Mouse (Mus musculus): ENCODE results near the gene Cpe. TPM values are rescaled to one million over a fixed set of nuclear protein-coding genes. Genes with fewer than 3 reads are reported as not detected.
"Not testable (repeated sequence)": the region's sequence is repeated elsewhere in the genome, so short reads cannot be mapped to it uniquely, and the experiment has no call there.

Cpe gene
- total RNA-seq, 2 experiments from 2014 or later = 261 to 293 TPM

DNA sequence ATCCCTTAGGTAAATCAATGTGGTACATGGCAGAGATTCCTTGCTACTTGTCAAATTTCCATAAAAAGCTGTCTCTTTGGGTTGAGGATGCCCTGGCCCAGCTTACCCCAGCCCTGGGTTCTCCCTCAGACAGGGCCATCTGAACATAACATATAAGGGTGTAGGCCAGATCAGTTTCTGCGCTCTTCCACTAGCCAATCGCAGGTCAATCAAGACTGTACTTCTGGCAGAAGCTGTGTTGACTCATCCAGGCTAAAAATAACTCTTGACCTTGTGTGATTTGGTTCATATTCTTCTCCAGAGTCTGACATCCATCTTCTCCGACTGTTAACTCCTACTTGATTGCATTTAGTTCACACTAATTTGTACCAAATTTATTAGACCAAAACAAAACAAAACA is 4.7 kb downstream of the Cpe start:
- intact Hi-C loops (cut with DNase I) = no loop called here
- DNase-seq (ENCODE audit: low spot score) = no peak

DNA sequence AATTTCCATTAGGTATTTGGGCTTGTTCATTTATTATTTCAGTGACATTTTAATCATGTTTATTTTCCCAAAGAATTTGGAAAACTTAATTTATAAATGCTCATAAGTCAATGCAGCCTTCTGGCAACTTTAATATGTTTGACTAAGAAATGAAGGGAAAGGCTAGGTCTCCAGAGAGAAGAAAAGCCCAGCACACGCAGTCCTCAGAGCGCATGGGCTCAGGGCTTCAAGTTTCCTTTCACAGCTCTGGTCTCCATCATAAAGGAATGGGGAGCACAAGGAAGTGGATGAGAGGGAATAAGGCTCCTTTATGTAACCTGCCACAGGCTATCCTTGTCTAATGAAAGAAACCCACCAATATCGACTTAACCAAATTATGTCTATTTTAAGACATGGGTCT is 10.4 kb downstream of the Cpe start:
- no peak for DNase-seq (ENCODE audit: low spot score)
- intact Hi-C loops (cut with DNase I) = no loop called here

DNA sequence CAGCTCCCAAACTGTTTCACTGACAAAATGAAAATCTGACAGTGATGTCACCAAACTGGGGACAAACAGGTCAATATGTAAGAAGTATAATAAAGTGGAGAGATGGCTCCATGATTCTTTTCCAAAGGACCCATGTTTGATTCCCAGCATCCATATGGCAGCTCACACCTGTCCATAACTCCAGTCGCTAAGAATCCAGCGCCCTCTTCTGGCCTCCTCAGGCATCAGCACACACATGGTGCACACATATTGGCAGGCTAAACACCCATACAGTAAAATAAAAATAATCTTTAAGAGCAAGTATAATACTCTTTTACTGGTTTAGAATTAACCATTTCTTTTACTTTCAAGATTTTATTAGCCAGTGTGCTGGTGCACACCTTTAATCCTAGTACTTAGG is 16.5 kb downstream of the Cpe start:
- intact Hi-C loops (cut with DNase I) = no loop called here
- no peak for DNase-seq (ENCODE audit: low spot score)

DNA sequence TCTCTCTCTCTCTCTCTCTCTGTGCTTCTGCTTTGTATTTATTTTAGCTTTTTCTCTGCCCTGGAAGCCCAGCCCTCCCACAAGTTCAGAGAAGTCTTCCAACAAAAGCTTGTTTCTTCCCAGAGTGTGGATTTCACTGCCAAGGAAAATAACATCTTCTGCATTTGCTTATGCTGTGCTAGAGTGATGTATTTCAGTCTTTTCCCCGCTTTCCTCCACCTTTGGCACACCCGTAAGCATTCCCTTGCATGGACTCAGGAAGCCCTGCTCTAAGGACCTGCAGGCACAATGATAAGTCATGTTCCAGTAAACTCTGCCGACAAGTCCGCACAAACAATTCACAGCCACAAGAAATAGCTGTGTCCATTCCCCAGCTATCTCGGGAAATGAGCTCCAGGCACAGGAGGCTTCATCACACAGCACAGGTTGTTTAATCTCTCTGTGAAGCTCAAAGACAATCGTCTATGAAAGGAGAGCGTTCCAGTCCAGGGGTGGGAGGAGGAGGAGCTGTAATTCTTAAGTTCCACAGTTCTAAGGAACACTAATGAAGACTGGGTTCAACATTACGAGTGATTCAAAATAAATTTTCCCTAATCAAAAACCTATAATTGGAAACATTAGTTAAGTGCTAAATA is 17.8 kb downstream of the Cpe start:
- no peak for DNase-seq (ENCODE audit: low spot score)
- intact Hi-C loops (cut with DNase I) = no loop called here

DNA sequence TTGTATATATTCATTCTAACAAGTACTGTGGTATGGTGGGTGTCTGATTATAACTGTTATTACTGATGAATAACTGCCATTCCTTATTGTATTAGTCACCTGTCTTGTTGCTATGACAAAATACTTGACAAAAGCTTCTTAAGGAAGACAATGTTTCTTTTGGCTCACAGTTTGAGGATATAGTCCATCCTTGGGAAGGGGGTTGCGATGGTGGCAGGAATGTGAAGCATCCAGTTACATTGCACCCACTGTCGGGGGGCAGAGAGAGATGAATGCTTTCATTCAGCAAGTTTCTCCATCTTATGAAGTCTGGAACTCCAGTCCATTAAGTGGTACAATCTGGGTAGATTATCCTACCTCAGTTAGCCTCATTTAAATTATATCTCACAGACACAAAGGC is 19.9 kb downstream of the Cpe start:
- DNase-seq (ENCODE audit: low spot score) = no peak
- intact Hi-C loops (cut with DNase I) = no loop called here

DNA sequence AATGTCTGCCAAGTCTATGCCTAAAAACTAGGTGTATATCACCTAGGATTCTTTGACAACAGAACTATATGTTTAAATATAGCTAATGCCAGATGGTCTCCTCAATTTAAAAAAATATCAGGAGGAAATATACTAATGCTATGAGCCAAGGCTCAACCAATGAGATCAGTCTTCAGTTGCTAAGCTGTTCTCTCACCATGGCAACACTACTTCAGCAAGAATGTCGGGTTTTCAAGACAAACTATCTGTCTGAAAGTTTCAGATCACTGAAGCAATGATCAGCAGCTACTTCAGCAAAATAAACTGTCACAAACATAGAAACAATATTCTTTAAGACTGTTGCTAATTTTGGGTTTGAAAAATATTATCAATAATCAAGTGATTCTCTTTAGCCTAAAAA is 20.9 kb downstream of the Cpe start:
- intact Hi-C loops (cut with DNase I) = no loop called here
- no peak for DNase-seq (ENCODE audit: low spot score)

DNA sequence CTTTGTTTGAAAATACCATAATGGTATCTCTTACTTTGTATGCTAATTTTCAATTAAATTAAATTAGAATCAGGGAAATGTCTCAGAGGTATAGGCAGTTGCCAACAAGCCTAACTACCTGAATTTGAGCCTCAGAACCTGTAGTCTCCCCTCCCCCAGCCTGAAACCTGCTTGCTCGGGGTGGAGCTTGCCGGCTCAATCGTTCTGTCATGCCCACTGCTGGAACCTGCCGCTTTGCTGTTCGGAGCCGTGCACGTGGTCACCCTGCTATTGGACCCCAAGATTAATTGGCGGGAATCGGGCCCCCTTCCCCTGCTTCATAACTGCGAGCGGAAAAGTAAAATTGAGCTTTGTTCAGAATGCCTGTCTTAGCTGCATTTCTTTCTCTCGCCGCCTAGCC is 26.5 kb downstream of the Cpe start:
- intact Hi-C loops (cut with DNase I); DNase-seq (ENCODE audit: low spot score): not testable (repeated sequence)

DNA sequence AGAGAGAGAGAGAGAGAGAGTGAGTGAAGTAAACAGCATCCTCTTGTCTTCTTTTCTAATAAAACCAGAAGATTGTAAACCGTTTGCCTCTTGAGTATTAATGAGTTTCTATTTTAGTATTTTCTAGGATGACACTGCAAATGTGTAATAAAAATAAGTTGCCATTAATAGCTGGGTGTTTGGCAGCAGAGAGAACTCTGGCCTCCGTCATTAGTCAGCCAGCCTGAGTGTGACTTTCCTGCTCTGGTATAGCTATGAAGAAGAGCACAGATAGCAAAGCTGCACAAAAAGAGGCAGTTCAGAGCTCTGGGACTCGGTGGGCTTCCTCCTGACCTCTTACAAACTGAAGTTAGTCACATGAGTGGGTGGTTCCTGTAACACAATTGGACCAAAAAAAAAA is 27.3 kb downstream of the Cpe start:
- no peak for DNase-seq (ENCODE audit: low spot score)
- intact Hi-C loops (cut with DNase I) = no loop called here

DNA sequence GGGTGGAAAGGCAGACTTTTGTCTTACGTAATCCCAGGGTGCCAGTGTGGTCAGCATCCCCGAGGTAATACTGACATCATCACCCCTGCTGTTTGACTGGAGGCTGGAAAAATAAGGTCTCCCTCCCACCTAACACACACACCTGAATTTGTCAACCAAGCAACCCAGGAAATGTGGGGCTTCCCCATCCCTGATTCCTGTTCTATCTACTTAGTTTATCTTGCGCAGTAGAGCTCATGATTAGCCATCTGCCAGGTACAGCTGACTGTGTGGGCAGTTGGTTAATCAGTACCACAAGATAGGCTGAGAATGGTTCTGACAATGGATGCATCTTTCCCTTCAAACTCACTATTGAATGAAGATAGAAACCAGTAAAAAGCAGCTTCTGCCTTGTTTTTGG is 28.0 kb downstream of the Cpe start:
- intact Hi-C loops (cut with DNase I) = no loop called here
- no peak for DNase-seq (ENCODE audit: low spot score)

DNA sequence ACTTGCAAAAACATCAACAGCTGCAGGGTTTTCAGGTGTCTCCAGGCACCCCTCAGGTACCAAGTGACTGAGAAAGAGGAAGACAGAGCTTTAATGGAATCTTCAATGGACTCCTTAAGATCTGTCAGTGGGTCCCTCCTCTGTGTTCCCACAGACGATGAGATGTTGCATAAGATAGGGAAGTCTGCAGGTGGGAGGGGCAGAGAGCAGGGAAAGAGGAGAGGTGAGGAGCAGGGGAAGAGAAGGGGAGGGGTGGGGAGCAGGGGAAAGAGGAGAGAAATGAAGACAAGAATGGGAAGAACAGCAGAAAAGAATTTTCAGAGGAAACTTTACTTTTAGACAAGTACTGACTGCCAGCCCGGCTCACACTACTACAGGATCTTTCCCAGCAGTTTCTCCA is 28.5 kb downstream of the Cpe start:
- DNase-seq (ENCODE audit: low spot score) = no peak
- intact Hi-C loops (cut with DNase I) = no loop called here

DNA sequence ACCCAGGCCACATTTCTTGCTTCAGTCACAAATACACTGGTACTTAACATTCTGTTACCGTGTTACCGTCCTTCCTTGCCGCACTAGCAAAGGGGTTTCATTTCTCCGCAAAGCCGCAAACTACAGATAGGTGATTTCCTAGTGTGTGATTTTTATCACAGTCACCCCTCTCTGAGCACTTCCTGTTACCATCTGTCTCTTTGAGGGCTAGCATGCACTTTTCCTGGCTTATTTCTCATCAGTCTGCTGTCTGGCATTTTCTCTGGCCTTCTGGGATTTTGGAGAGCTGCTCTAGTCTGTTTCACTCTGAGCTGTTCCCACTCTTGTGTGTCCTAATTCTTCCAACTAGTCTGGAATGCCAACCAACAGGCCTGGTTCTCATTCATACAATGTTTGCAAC is 33.8 kb downstream of the Cpe start:
- intact Hi-C loops (cut with DNase I) = no loop called here
- no peak for DNase-seq (ENCODE audit: low spot score)

DNA sequence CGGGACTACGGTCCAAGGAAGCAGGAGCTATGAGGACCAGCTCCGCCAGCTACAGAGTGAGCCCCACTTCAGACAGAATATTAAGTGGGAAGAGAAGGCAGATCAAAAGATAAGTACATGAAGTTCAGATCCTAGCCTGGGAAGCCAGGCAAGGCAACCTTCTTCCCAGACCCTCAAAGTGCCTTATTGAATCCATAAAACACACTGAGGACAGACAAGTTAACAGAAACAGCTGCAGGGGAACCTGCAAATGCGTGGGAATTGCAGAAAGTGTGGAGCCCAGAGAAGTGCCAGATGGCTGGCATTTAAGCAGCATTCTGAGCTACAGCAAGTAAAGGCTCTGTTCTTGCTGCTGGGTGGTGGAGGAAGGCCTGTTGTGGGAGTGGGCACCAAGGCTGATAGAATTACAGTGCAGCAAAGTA is 34.9 kb downstream of the Cpe start:
- DNase-seq (ENCODE audit: low spot score) = no peak

DNA sequence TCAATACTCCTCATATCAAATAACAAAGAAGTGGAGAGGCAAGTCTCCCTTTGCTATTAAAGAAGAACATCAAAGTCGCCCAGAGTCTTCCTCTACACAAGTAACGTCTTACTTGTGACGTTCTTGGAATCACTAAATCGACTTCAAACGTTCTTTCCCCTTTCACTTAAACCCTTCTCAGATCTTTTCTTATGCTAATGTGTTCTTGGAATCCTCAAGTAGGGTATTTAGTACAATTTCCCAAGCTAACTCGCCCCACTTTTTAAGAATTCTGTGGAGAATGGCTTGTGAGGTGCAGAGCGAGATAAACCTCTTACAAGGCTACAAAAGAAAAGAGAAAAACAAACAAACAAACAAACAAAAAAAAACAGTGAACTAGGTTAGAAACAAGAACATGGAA is 35.3 kb downstream of the Cpe start:
- intact Hi-C loops (cut with DNase I) = no loop called here
- DNase-seq (ENCODE audit: low spot score) = no peak

More for the DNA sequence above, 34.9 kb downstream of the Cpe start:
- intact Hi-C loops (cut with DNase I) = no loop called here

DNA sequence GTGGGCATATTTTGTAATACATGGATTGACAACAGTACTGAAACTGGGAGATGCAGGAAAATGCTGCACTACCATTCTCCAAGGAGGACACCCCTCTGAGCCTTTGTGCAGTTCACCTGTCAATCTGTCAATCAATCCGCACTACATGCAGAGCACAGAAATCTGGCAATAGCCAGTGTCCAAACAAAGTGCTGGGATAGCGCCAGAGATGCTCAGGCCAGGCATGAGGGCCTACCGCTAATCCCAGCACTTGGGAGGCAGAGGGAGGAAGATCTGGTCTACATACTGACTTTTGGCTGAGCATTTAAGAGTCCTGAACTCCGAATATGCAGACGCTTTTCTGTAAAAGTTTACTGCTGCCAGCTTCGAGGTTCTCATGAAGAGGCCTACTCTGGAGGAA is 37.0 kb downstream of the Cpe start:
- intact Hi-C loops (cut with DNase I) = no loop called here
- no peak for DNase-seq (ENCODE audit: low spot score)

DNA sequence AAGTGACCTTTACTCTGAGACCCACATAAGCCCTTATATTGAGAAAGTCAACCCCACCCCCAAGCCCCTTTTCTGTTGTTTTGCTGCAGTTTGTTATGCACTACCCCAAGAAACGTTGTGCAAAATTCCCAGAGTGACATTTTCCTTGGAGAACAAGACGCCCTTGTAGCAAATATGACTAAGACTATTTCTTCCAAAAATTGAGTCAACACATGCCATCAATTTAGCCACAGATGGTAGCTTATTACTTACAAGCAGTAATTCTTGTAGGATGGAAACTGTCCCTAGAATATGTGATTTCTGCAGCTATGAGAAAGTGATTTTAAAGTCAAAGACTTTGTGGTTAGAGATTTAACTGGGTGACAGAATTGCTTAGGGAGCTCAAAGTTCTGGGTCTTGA is 37.8 kb downstream of the Cpe start:
- no peak for DNase-seq (ENCODE audit: low spot score)
- intact Hi-C loops (cut with DNase I) = no loop called here

DNA sequence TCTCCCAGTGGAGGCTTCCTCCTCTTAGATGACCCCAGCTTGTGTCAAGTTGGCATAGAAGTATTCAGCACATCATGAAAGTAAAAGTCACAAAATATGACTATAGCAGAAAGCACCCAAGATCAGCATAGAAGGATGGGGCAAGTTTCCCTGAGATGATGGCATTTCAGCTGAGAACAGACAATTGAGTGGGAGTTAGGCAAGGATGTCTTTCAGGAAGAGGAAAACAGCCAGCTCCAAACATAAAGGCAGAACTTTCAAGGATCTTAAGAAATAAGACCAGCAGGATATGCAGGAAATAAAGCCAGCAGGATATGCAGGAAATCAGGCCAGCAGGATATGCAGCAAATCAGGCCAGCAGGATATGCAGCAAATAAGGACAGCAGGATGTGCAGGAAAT is 40.6 kb downstream of the Cpe start:
- intact Hi-C loops (cut with DNase I) = no loop called here
- DNase-seq (ENCODE audit: low spot score) = no peak

DNA sequence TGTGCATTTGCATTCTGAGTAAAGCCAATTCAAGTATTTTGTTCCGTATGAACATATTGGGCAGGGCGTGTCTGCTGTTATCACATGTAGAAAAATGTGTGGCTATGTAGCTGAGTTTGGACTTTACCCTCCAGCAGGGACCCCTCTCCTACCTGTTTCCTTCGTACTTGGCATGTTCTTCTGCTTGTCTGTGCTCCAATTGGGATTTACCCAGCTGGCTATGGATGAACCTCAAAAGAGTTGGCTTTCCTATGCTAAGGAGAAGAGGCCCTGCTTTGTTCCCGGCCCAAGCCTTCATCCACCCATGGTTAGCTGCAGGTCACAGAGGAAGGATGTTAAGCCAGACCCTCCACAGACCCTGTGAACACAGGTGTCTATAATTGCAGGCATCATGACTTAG is 44.8 kb downstream of the Cpe start:
- no peak for DNase-seq (ENCODE audit: low spot score)
- intact Hi-C loops (cut with DNase I) = no loop called here

DNA sequence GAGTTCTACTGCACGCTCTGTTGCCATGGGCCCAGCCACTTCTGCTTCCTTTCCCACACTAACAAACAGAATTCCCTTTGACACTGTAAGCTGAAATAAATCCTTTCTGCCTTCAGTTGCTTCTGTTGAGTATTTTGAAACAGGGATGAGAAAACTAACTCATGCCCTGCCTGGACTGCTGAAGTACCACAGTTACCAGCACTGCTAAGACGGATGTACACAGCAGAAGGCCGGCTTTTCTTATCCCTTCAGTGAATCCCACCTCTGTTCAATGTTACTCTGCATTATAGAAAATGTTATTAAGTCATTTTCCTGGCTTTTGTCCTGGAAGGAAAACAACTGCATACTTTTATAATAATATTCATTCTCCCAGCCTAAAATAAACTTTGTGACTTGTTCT is 45.7 kb downstream of the Cpe start:
- DNase-seq (ENCODE audit: low spot score) = no peak
- intact Hi-C loops (cut with DNase I) = no loop called here

DNA sequence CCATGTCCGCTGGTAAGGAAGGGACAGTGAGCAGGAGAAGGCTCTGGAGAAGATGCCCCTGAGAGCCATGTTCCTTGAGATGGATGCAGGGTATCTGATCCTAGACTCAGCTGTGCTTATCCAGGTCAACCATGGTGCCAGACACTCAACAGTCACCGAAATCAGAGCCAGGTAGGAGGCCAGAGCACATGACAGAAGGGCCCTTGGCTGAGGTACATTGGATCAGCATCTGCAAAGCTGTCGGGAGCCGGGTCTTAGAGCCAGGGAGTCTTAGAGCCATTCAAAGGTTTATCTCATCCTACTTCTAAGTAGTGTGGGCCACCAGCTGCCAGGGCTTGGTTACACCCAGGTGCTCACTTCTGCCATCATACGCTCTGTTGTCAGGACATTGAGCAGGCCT is 46.4 kb downstream of the Cpe start:
- intact Hi-C loops (cut with DNase I) = no loop called here

DNA sequence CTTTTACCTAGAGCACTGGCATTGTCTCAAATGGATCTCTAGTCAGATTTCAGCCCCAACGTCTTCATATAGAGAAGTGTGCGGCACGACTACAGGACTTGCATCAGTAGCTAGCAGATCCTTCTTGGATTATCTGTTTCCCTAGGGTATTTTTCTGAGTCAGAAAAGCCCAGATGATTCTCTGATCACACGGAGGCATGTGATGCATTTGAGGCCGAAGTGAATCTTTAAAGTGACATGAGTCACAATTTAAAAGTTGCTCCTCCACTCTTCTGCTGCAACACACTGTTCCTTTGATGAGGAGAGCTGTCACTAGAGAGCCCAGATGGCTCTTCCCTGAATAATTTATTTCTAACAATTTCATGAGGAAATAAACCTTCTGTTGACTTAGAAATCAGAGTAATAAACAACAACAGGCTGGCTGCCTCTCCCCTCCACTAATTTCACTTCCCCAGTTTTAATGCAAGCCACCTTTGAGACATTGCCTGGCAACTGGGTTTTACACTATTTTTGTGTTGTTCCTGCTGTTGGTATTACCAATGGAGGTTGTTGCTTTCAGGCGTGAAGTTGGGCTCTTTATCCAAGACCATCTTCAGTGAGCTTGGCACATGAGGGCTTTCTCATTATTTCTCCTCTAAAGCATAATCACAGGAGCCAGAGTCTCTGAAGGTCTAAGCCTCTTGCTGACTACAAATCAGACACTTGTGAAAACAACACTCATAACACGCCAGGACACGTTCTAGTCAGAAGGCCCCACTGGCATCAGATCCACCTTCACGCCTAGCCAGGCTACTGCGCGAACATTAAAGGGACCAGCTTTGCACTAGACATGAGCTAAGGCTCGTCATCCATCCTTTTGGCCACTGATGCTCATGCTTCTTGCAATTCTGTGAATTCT is 48.5 kb downstream of the Cpe start:
- no peak for DNase-seq (ENCODE audit: low spot score)
- intact Hi-C loops (cut with DNase I) = no loop called here

More for the DNA sequence above, 46.4 kb downstream of the Cpe start:
- DNase-seq (ENCODE audit: low spot score) = no peak

DNA sequence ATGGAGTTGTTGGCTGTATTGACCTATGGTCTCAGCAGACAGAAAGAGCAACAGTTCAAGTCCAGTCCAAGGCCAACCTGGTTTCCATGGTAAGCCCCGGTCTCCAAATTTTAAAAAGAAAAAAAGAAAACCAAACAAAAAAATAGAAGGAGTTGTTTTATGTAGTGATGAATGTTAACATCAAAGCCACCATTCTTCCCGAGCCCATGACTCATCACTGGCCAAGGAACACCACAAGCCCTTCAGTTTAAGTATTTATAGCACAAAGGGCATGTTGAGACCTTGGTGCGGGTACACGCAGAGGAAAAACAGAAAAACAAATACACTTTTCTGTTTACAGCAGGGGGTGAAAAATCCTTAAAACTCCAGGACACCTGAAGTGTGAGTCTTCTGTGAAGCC is 49.5 kb downstream of the Cpe start:
- intact Hi-C loops (cut with DNase I) = no loop called here
- no peak for DNase-seq (ENCODE audit: low spot score)

DNA sequence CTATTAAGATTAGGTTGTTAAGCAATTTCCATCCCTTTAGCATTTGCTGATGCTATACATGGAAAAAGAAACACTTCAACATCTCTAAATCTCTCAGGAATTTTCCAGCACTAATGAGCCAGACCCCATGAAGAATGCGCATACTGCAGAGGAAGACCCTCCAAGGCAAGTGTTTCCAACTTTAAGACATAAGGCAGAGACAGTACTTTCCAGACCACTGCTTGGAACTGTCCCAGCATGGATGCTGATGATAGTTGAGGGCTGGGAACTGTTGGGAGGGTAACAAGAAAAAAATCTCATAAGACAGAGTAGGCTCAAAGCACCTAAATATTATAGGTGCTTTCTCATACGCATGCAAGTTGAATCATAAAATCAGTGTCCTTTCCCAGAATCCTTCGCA is 50.1 kb downstream of the Cpe start:
- no peak for DNase-seq (ENCODE audit: low spot score)
- intact Hi-C loops (cut with DNase I) = no loop called here

Data from heart, postnatal 25 days (tissue).